Mouse (Mus musculus) stomach, postnatal 0 days (tissue): ENCODE data around the gene Fcgr3.

Experiments used
- CTCF ChIP-seq: IDR thresholded peaks from 2 replicates; pipeline ENCODE4 v1.5.1; 2016; ENCODE audit warnings: antibody characterized with exemption, low read depth, mild to moderate bottlenecking, moderate library complexity
- EP300 ChIP-seq: optimal IDR thresholded peaks from 2 replicates; pipeline ENCODE3; 2016; ENCODE audit warnings: antibody characterized with exemption

GRCm38 (mm10) chr1:171061566-171061965 lies 3.2 kb downstream of the Fcgr3 start:
- TF ChIP-seq CTCF (no peak), EP300 (no peak)
